Mouse (Mus musculus) liver, embryonic 11.5 days (tissue): ENCODE data around the gene Galnt7. TPM values are rescaled to one million over a fixed set of nuclear protein-coding genes. Genes with fewer than 3 reads are reported as not detected.

Experiments
- ATAC-seq: fragments of 200-750 bp; cut with Nextera tagmentation; replicated peaks from 2 replicates; pipeline ENCODE4 v1.8.0; 2017; ENCODE audit warnings: moderate number of reproducible peaks, mild to moderate bottlenecking, moderate TSS enrichment, moderate library complexity; ENCODE audit not compliant: low FRiP score
- DNase-seq: peaks from one replicate; pipeline ENCODE4 v3.0.0-alpha.2; 2017; ENCODE audit warnings: low spot score
- H3K27ac ChIP-seq: fragments of 300-500 bp; sonication (generic); 2 replicates; pipeline ENCODE4 v1.5.1; 2014; ENCODE audit warnings: mild to moderate bottlenecking, low read depth, low read length, control low read depth
- H3K27me3 ChIP-seq: fragments of 300-500 bp; sonication (generic); replicated peaks from 2 replicates; pipeline ENCODE4 v1.6.1; 2014; ENCODE audit warnings: low read length, mixed read lengths; ENCODE audit not compliant: control insufficient read depth, insufficient read depth
- H3K36me3 ChIP-seq: fragments of 300-500 bp; sonication (generic); 2 replicates; pipeline ENCODE4 v1.6.1; 2014; ENCODE audit warnings: mild to moderate bottlenecking, low read length, moderate library complexity, mixed read lengths; ENCODE audit not compliant: control insufficient read depth, insufficient read depth
- H3K4me1 ChIP-seq: fragments of 300-500 bp; sonication (generic); replicated peaks from 2 replicates; pipeline ENCODE4 v1.6.1; 2014; ENCODE audit warnings: low read length, mixed read lengths; ENCODE audit not compliant: control insufficient read depth, insufficient read depth
- H3K4me2 ChIP-seq: fragments of 300-500 bp; sonication (generic); 2 replicates; pipeline ENCODE4 v1.6.1; 2014; ENCODE audit warnings: mild to moderate bottlenecking, control low read depth, moderate library complexity
- H3K4me3 ChIP-seq: fragments of 300-500 bp; sonication (generic); 2 replicates; pipeline ENCODE4 v1.5.1; 2014; ENCODE audit warnings: low read depth, low read length, control low read depth
- H3K9ac ChIP-seq: fragments of 300-500 bp; sonication (generic); 2 replicates; pipeline ENCODE4 v1.6.1; 2014; ENCODE audit warnings: low read depth, low read length, control low read depth
- H3K9me3 ChIP-seq: fragments of 300-500 bp; sonication (generic); 2 replicates; pipeline ENCODE4 v1.6.1; 2016; ENCODE audit warnings: low read length, inconsistent platforms, mixed read lengths; ENCODE audit not compliant: control insufficient read depth
- WGBS: fragments of 180-500 bp; shearing (Covaris S2); extraction: QIAGEN DNeasy Blood & Tissue Kit; methylation state at CpG from one replicate; pipeline ENCODE4 v1.1.7; 2014; 5-methylcytosine and 5-hydroxymethylcytosine counted together
- polyA plus RNA-seq: library from polyadenylated mRNA; unstranded; fragments of >200 nt; fragmentation: Nextera tagmentation; extraction: Ambion mirVana; gene quantifications from 2 replicates; pipeline ENCODE4 v1.2.1, GENCODE M21; 2014

The Galnt7 gene
- polyA plus RNA-seq, 1 experiment from 2014 or later: 17.4 TPM

- DNase-seq (no peak), ATAC-seq (0 out of 2 replicates have a peak, but pooled peaks have one; percentile 51)
- H3K4me3 ChIP-seq: no peak overlapping the region; the same call in 1 of the 2 replicates
- H3K9me3 ChIP-seq: no peaks in the 10 kb centered on the region
- peaks cover 20% of the 10 kb centered on the region for H3K4me1 ChIP-seq
- H3K36me3 ChIP-seq: no peaks in the 10 kb centered on the region
- H3K27ac ChIP-seq: no peak overlapping the region; the same call in 1 of the 2 replicates
- peak overlapping the region; percentile 50 for H3K4me2 ChIP-seq
- 59% methylated on average over 15 of the region's 15 CpGs for WGBS
- no peak overlapping the region for H3K9ac ChIP-seq
- H3K27me3 ChIP-seq: no peaks in the 10 kb centered on the region
Measured at GRCm38 (mm10) chr8:57637599-57638280, 15.1 kb downstream of the Galnt7 start.

GRCm38 (mm10) chr8:57636698-57637097 is 16.1 kb downstream of the Galnt7 start:
- Histone ChIP-seq H3K36me3 (no peaks in the 10 kb centered on the region), H3K27me3 (no peaks in the 10 kb centered on the region), H3K27ac (no peak overlapping the region), H3K4me2 (peak overlapping the region; percentile 25), H3K9ac (no peak overlapping the region), H3K4me3 (no peak overlapping the region), H3K9me3 (no peaks in the 10 kb centered on the region), H3K4me1 (peaks cover 17% of the 10 kb centered on the region)
- WGBS: 64% methylated on average over 11 of the region's 11 CpGs
- DNase-seq (no peak), ATAC-seq (no peak)

GRCm38 (mm10) chr8:57636281-57636680 is 16.6 kb downstream of the Galnt7 start:
- DNase-seq: no peak
- no peaks in the 10 kb centered on the region for H3K9me3 ChIP-seq
- H3K27ac ChIP-seq: no peak overlapping the region
- H3K27me3 ChIP-seq: no peaks in the 10 kb centered on the region
- peaks cover 17% of the 10 kb centered on the region for H3K4me1 ChIP-seq
- 38% methylated on average over 3 of the region's 3 CpGs for WGBS
- H3K4me2 ChIP-seq: peak overlapping the region; percentile 25
- no peaks in the 10 kb centered on the region for H3K36me3 ChIP-seq
- no peak overlapping the region for H3K4me3 ChIP-seq
- no peak overlapping the region for H3K9ac ChIP-seq
- peak; percentile 50 for ATAC-seq

- H3K27me3 ChIP-seq: no peaks in the 10 kb centered on the region
- peaks cover 23% of the 10 kb centered on the region for H3K4me1 ChIP-seq
- no peak overlapping the region for H3K9ac ChIP-seq
- no peak overlapping the region for H3K4me3 ChIP-seq
- no peaks in the 10 kb centered on the region for H3K36me3 ChIP-seq
- H3K27ac ChIP-seq: no peak overlapping the region
- no peak overlapping the region for H3K4me2 ChIP-seq
- 90% methylated on average over 7 of the region's 7 CpGs for WGBS
- ATAC-seq (no peak), DNase-seq (no peak)
- no peaks in the 10 kb centered on the region for H3K9me3 ChIP-seq
Measured at GRCm38 (mm10) chr8:57631780-57632179, 21.1 kb downstream of the Galnt7 start.

GRCm38 (mm10) chr8:57630148-57630547 is 22.7 kb downstream of the Galnt7 start:
- peaks cover 21% of the 10 kb centered on the region for H3K4me1 ChIP-seq
- H3K9ac ChIP-seq: no peak overlapping the region
- no peaks in the 10 kb centered on the region for H3K27me3 ChIP-seq
- H3K4me3 ChIP-seq: no peak overlapping the region
- no peak overlapping the region for H3K4me2 ChIP-seq
- 85% methylated on average over 8 of the region's 8 CpGs for WGBS
- no peaks in the 10 kb centered on the region for H3K9me3 ChIP-seq
- DNase-seq (no peak), ATAC-seq (0 out of 2 replicates have a peak, but pooled peaks have one; percentile 27)
- H3K36me3 ChIP-seq: no peaks in the 10 kb centered on the region
- no peak overlapping the region for H3K27ac ChIP-seq

GRCm38 (mm10) chr8:57628787-57629664 is 23.8 kb downstream of the Galnt7 start:
- ATAC-seq (peak; percentile 77), DNase-seq (no peak)
- Histone ChIP-seq H3K4me2 (peak overlapping the region; percentile 31), H3K27ac (peak overlapping the region; percentile 19; the same call in 1 of the 2 replicates), H3K4me3 (no peak overlapping the region), H3K27me3 (no peaks in the 10 kb centered on the region), H3K9ac (no peak overlapping the region), H3K4me1 (peaks cover 21% of the 10 kb centered on the region), H3K9me3 (no peaks in the 10 kb centered on the region), H3K36me3 (no peaks in the 10 kb centered on the region)
- 61% methylated on average over 6 of the region's 6 CpGs for WGBS

GRCm38 (mm10) chr8:57627946-57628786 is 24.7 kb downstream of the Galnt7 start:
- H3K4me3 ChIP-seq: no peak overlapping the region
- H3K4me2 ChIP-seq: no peak overlapping the region
- ATAC-seq: peak; percentile 34
- no peaks in the 10 kb centered on the region for H3K36me3 ChIP-seq
- H3K27me3 ChIP-seq: no peaks in the 10 kb centered on the region
- H3K4me1 ChIP-seq: peaks cover 21% of the 10 kb centered on the region
- WGBS: 67% methylated on average over 5 of the region's 5 CpGs
- peak overlapping the region; percentile 19; the same call in 1 of the 2 replicates for H3K27ac ChIP-seq
- H3K9ac ChIP-seq: no peak overlapping the region
- no peaks in the 10 kb centered on the region for H3K9me3 ChIP-seq
- no peak for DNase-seq

GRCm38 (mm10) chr8:57623955-57624354 is 28.9 kb downstream of the Galnt7 start:
- Histone ChIP-seq H3K9ac (no peak overlapping the region), H3K4me3 (no peak overlapping the region), H3K4me1 (peaks cover 21% of the 10 kb centered on the region), H3K9me3 (no peaks in the 10 kb centered on the region), H3K27me3 (no peaks in the 10 kb centered on the region), H3K27ac (no peak overlapping the region), H3K36me3 (no peaks in the 10 kb centered on the region), H3K4me2 (no peak overlapping the region)
- ATAC-seq (no peak), DNase-seq (no peak)
- 89% methylated on average over 4 of the region's 4 CpGs for WGBS
